Mouse (Mus musculus) hindbrain, postnatal 0 days (tissue): ENCODE measurements at regions not wholly inside any gene's neighbourhood (a gene's known extent, or its start where the extent isn't known, plus 50 kb on each side); places are given as distances from the start of the nearest gene placed in this dataset.

Source experiments
- ATAC-seq: fragments of 200-750 bp; cut with Nextera tagmentation; 2 replicates; pipeline ENCODE4 v1.8.0; 2017; ENCODE audit warnings: mild to moderate bottlenecking, moderate TSS enrichment, moderate library complexity
- DNase-seq: peaks from one replicate; pipeline ENCODE4 v3.0.0-alpha.2; 2015; ENCODE audit warnings: low spot score
- H3K27ac ChIP-seq: fragments of 300-500 bp; sonication (generic); 2 replicates; pipeline ENCODE4 v1.5.1; 2014; ENCODE audit warnings: mild to moderate bottlenecking
- H3K27me3 ChIP-seq: fragments of 300-500 bp; sonication (generic); 2 replicates; pipeline ENCODE4 v1.6.1; 2014; ENCODE audit warnings: low read length, mixed read lengths; ENCODE audit not compliant: insufficient read depth
- H3K36me3 ChIP-seq: fragments of 300-500 bp; sonication (generic); 2 replicates; pipeline ENCODE4 v1.6.1; 2014; ENCODE audit warnings: low read length, mixed read lengths; ENCODE audit not compliant: insufficient read depth
- H3K4me1 ChIP-seq: fragments of 300-500 bp; sonication (generic); 2 replicates; pipeline ENCODE4 v1.6.1; 2014; ENCODE audit warnings: antibody characterized with exemption, low read length, mixed read lengths; ENCODE audit not compliant: insufficient read depth
- H3K4me2 ChIP-seq: fragments of 300-500 bp; sonication (generic); 2 replicates; pipeline ENCODE4 v1.6.1; 2014; ENCODE audit warnings: low read depth, mild to moderate bottlenecking, low read length, moderate library complexity, mixed read lengths
- H3K4me3 ChIP-seq: fragments of 300-500 bp; sonication (generic); 2 replicates; pipeline ENCODE4 v1.5.1; 2014; ENCODE audit warnings: low read length
- H3K9ac ChIP-seq: fragments of 300-500 bp; sonication (generic); replicated peaks from 2 replicates; pipeline ENCODE4 v1.6.1; 2014; ENCODE audit warnings: mild to moderate bottlenecking, low read length, moderate library complexity, mixed read lengths
- H3K9me3 ChIP-seq: fragments of 300-500 bp; sonication (generic); 2 replicates; pipeline ENCODE4 v1.6.1; 2016; ENCODE audit warnings: low read length, mixed read lengths
- CTCF ChIP-seq: IDR thresholded peaks from 2 replicates; pipeline ENCODE4 v1.5.1; 2016; ENCODE audit warnings: antibody characterized with exemption, control low read depth, low read depth
- WGBS: fragments of 180-500 bp; shearing (Covaris S2); extraction: QIAGEN DNeasy Blood & Tissue Kit; methylation state at CpG from one replicate; pipeline ENCODE4 v1.1.7; 2014; 5-methylcytosine and 5-hydroxymethylcytosine counted together

DNA sequence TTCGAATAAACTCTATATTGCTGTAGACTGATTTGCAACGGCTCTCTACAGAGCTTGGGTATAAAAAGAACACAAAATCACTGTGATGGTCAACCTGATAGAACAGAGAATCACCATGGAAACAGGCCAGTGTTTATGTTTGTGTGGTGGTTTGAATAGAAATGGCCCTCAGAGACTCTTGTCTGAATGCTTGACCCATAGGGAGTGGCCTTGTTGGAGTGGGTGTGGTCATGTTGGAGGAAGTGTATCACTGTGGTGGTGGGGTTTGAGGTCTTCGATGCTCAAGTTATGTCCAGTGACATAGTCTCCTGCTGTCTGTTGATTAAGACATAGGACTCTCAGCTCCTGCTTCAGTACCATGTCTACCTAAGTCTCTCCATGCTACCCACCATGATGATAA, 144.8 kb upstream of the Nabp1 start:
- no peak for ATAC-seq
- Histone ChIP-seq H3K9ac (no peak overlapping the region), H3K27ac (no peak overlapping the region), H3K36me3 (no peaks in the 10 kb centered on the region), H3K27me3 (no peaks in the 10 kb centered on the region), H3K4me3 (no peak overlapping the region), H3K9me3 (no peaks in the 10 kb centered on the region), H3K4me2 (no peak overlapping the region), H3K4me1 (peaks cover 4% of the 10 kb centered on the region; the same call in 1 of the 2 replicates)
- 67% methylated on average over 3 of the region's 3 CpGs for WGBS
- no peak for TF ChIP-seq CTCF
- no peak for DNase-seq

DNA sequence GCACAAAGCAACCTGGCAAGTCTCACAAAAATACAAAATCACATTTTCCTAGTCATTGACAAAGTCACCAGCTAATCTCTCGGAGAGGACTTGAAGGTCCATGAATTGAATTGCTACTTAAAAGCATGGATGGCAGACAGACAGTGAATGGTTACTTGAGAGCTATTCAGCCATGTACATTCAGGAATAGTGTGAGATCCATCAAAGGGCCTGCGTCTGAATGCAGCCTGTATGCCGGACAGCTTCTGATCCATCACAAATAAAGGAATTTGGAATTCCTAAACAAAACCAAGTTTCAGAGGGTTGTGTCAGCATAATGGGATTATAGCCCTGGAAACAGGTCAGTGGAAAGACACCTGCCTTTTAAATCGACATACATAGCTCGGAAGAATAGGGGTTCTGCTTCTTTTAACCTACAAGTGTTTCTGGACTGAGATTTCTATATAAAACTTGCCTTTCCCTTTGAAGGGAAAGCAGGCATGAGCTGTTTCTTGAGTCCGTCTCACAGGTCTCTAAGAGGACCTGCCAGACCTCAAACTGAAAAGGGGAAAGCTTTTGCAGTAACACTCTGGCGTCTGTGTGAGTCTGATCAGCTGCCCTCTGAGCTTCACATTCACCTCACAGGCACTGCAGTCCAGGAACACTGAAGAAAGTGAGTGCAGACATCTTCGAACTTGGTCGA, 144.1 kb upstream of the Nabp1 start:
- H3K36me3 ChIP-seq: no peaks in the 10 kb centered on the region
- no peaks in the 10 kb centered on the region for H3K9me3 ChIP-seq
- no peak overlapping the region for H3K27ac ChIP-seq
- no peak overlapping the region for H3K9ac ChIP-seq
- DNase-seq (no peak), ATAC-seq (no peak)
- H3K4me2 ChIP-seq: no peak overlapping the region
- H3K4me1 ChIP-seq: peaks cover 11% of the 10 kb centered on the region; the same call in 1 of the 2 replicates
- WGBS: 52% methylated on average over 9 of the region's 9 CpGs
- no peaks in the 10 kb centered on the region for H3K27me3 ChIP-seq
- no peak for TF ChIP-seq CTCF
- no peak overlapping the region for H3K4me3 ChIP-seq

DNA sequence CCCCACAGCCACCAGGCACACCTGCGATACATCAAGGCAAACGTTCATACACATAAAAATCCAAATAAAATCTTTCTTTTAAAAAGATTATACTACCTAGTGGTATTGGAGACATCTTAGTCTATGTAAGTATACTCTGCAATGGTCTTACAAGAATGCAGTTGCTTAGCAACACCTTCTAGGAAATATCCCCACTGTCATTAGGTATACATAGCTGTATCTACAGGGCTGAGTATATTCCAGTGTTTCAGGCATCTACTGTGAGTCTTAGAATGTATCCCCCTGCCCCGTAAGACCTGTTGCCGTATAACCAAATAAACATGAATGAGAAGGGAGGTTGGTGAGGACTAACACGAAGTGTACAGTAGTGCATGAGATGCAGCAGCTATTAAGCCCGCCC, 142.8 kb upstream of the Nabp1 start:
- Histone ChIP-seq H3K36me3 (no peaks in the 10 kb centered on the region), H3K4me1 (peaks cover 11% of the 10 kb centered on the region; the same call in 1 of the 2 replicates), H3K4me2 (no peak overlapping the region), H3K27me3 (no peaks in the 10 kb centered on the region), H3K9ac (no peak overlapping the region), H3K27ac (no peak overlapping the region), H3K4me3 (no peak overlapping the region), H3K9me3 (no peaks in the 10 kb centered on the region)
- WGBS: 79% methylated on average over 6 of the region's 6 CpGs
- no peak for TF ChIP-seq CTCF
- DNase-seq (no peak), ATAC-seq (no peak)

DNA sequence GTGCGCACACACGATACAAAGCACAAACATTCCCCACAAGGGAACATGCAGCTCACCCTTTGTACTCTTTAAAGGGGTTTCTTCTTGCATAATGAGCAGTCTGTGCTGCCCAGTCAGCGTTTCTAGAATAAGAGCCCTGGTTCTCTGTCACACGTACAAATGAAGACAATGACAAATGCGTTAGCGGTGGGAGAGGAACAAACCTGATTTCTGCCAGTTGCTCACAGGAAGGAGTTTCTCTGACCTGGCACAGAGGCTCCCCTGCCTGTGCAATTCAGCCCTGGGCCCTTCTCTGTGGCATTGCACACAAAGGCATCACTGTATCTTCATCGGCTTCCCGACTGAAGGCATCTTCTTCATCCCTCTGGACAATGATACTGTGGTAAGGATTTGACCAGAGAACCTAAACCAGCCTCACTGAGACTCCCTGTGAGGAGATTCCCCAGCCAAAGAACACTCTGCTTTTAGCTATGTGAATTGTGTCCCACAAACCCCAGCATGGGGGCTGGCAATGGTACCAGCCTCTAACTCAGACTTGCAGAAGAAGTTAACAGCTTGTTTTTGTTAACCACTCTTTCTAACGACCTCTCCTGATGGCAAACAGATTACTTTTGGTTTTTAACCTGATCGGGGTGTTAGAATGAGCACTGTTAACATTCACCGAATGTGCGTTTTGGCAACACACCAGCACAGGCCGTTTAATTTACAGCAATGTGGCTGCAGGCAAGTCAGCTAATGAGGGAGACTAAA, 139.5 kb upstream of the Nabp1 start:
- peak; percentile 48; the same call in 1 of the 2 replicates for ATAC-seq
- H3K36me3 ChIP-seq: no peaks in the 10 kb centered on the region
- no peak overlapping the region for H3K9ac ChIP-seq
- H3K27ac ChIP-seq: peak overlapping the region; percentile 43; the same call in 1 of the 2 replicates
- 23% methylated on average over 13 of the region's 13 CpGs for WGBS
- H3K27me3 ChIP-seq: no peaks in the 10 kb centered on the region
- H3K9me3 ChIP-seq: no peaks in the 10 kb centered on the region
- no peak for TF ChIP-seq CTCF
- no peak overlapping the region for H3K4me3 ChIP-seq
- H3K4me1 ChIP-seq: peaks cover 11% of the 10 kb centered on the region; the same call in 1 of the 2 replicates
- H3K4me2 ChIP-seq: no peak overlapping the region
- DNase-seq: peak; percentile 57

DNA sequence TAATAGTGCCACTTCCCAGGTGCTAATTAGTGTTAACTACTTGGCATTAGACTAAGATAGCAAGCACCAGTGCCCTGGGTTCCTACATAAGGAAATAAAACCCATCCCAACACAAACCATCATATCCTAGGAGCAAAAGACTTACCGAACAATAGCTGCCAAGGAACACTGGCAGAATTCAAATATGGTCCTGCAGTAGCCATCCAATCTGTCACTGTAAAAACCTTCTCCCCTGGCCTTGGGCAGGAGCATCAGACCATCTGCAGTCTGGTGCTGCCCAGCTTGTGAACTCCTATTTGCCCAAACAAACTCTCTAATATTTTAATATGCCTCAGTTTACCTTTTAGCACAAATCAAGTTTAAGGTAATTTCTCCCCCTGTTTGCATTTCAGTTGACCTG, 137.9 kb upstream of the Nabp1 start:
- Histone ChIP-seq H3K27me3 (no peaks in the 10 kb centered on the region), H3K4me1 (peaks cover 11% of the 10 kb centered on the region; the same call in 1 of the 2 replicates), H3K4me2 (no peak overlapping the region), H3K36me3 (no peaks in the 10 kb centered on the region), H3K9ac (no peak overlapping the region), H3K9me3 (no peaks in the 10 kb centered on the region), H3K27ac (no peak overlapping the region), H3K4me3 (no peak overlapping the region)
- TF ChIP-seq CTCF: no peak
- DNase-seq: no peak
- ATAC-seq: no peak
- WGBS: 76% methylated on average over 1 of the region's 1 CpGs

DNA sequence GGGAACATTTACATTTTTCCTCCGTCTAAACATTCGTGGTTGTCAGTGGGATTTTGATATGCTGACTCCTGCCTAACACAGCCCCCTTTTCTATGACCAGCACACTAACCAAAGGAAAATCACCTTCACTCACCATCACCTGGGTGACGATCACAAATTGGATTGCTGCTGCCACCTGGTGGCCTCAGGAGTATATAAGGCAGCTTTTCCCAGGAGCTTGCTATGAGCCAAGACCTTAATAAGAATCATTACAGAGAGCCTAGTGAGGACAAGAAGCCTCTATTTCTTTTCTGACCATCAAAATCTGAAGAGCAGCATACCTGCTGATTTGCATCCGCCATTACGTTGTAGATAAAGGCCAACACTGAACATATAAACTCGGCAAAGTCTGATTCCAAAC, 137.3 kb upstream of the Nabp1 start:
- Histone ChIP-seq H3K9me3 (no peaks in the 10 kb centered on the region), H3K36me3 (no peaks in the 10 kb centered on the region), H3K4me2 (no peak overlapping the region), H3K27me3 (no peaks in the 10 kb centered on the region), H3K4me3 (no peak overlapping the region), H3K9ac (no peak overlapping the region), H3K27ac (no peak overlapping the region), H3K4me1 (peaks cover 11% of the 10 kb centered on the region; the same call in 1 of the 2 replicates)
- WGBS: 38% methylated on average over 6 of the region's 6 CpGs
- TF ChIP-seq CTCF: peak; percentile 79
- DNase-seq (peak; percentile 84), ATAC-seq (peak; percentile 48; the same call in 1 of the 2 replicates)

DNA sequence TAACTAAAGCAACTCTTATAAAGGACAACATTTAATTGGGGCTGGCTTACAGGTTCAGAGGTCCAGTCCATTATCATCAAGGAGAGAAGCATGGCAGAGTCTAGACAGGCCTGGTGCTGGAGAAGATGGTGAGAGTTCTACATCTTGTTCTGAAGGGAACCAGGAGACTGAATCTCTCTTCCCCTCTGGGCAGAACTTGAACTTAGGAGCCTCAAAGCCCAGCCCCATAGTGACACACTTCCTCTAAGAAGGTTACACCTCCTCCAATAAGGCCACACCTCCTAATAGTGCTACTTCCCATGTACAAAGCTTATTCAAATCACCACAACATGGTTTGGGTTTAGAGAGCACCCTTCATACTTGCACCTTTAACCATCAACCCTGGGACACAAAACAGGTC, 136.5 kb upstream of the Nabp1 start:
- no peak overlapping the region for H3K4me3 ChIP-seq
- no peaks in the 10 kb centered on the region for H3K27me3 ChIP-seq
- no peak overlapping the region for H3K4me2 ChIP-seq
- H3K9ac ChIP-seq: no peak overlapping the region
- no peaks in the 10 kb centered on the region for H3K9me3 ChIP-seq
- no peak for TF ChIP-seq CTCF
- H3K27ac ChIP-seq: no peak overlapping the region
- DNase-seq: no peak
- no peaks in the 10 kb centered on the region for H3K36me3 ChIP-seq
- H3K4me1 ChIP-seq: peaks cover 11% of the 10 kb centered on the region; the same call in 1 of the 2 replicates
- ATAC-seq: no peak
